Mouse (Mus musculus) hindbrain, postnatal 0 days (tissue): ENCODE measurements around the gene Kcnip4. TPM values are rescaled to one million over a fixed set of nuclear protein-coding genes. Genes with fewer than 3 reads are reported as not detected.
A peak's percentile ranks its signal among the peaks of the same experiment; 100 is the strongest.

Experiments used
- ATAC-seq: fragments of 200-750 bp; cut with Nextera tagmentation; 2 replicates; pipeline ENCODE4 v1.8.0; 2017; ENCODE audit warnings: mild to moderate bottlenecking, moderate TSS enrichment, moderate library complexity
- DNase-seq: peaks from one replicate; pipeline ENCODE4 v3.0.0-alpha.2; 2015; ENCODE audit warnings: low spot score
- H3K27ac ChIP-seq: fragments of 300-500 bp; sonication (generic); 2 replicates; pipeline ENCODE4 v1.5.1; 2014; ENCODE audit warnings: mild to moderate bottlenecking
- H3K27me3 ChIP-seq: fragments of 300-500 bp; sonication (generic); 2 replicates; pipeline ENCODE4 v1.6.1; 2014; ENCODE audit warnings: low read length, mixed read lengths; ENCODE audit not compliant: insufficient read depth
- H3K36me3 ChIP-seq: fragments of 300-500 bp; sonication (generic); 2 replicates; pipeline ENCODE4 v1.6.1; 2014; ENCODE audit warnings: low read length, mixed read lengths; ENCODE audit not compliant: insufficient read depth
- H3K4me1 ChIP-seq: fragments of 300-500 bp; sonication (generic); 2 replicates; pipeline ENCODE4 v1.6.1; 2014; ENCODE audit warnings: antibody characterized with exemption, low read length, mixed read lengths; ENCODE audit not compliant: insufficient read depth
- H3K4me2 ChIP-seq: fragments of 300-500 bp; sonication (generic); 2 replicates; pipeline ENCODE4 v1.6.1; 2014; ENCODE audit warnings: low read depth, mild to moderate bottlenecking, low read length, moderate library complexity, mixed read lengths
- H3K4me3 ChIP-seq: fragments of 300-500 bp; sonication (generic); 2 replicates; pipeline ENCODE4 v1.5.1; 2014; ENCODE audit warnings: low read length
- H3K9ac ChIP-seq: fragments of 300-500 bp; sonication (generic); replicated peaks from 2 replicates; pipeline ENCODE4 v1.6.1; 2014; ENCODE audit warnings: mild to moderate bottlenecking, low read length, moderate library complexity, mixed read lengths
- H3K9me3 ChIP-seq: fragments of 300-500 bp; sonication (generic); 2 replicates; pipeline ENCODE4 v1.6.1; 2016; ENCODE audit warnings: low read length, mixed read lengths
- CTCF ChIP-seq: IDR thresholded peaks from 2 replicates; pipeline ENCODE4 v1.5.1; 2016; ENCODE audit warnings: antibody characterized with exemption, control low read depth, low read depth
- WGBS: fragments of 180-500 bp; shearing (Covaris S2); extraction: QIAGEN DNeasy Blood & Tissue Kit; methylation state at CpG from one replicate; pipeline ENCODE4 v1.1.7; 2014; 5-methylcytosine and 5-hydroxymethylcytosine counted together
- polyA plus RNA-seq: library from polyadenylated mRNA; unstranded; fragments of >200 nt; fragmentation: Nextera tagmentation; extraction: Ambion mirVana; gene quantifications from 2 replicates; pipeline ENCODE4 v1.2.1, GENCODE M21; 2015
- total RNA-seq: library from RNA; depleted of rRNA; stranded (reverse); fragments of >200 nt; gene quantifications from 2 replicates; pipeline ENCODE4 v1.2.3, GENCODE M21; 2014

Kcnip4 gene
- total and polyA plus RNA-seq, 2 experiments from 2014 or later, result 12.3 to 24.4 TPM

- Histone ChIP-seq H3K27me3 (no peaks in the 10 kb centered on the region), H3K9me3 (no peaks in the 10 kb centered on the region), H3K4me3 (no peak overlapping the region), H3K27ac (no peak overlapping the region), H3K4me1 (no peaks in the 10 kb centered on the region), H3K36me3 (no peaks in the 10 kb centered on the region), H3K4me2 (no peak overlapping the region), H3K9ac (no peak overlapping the region)
- no peak for DNase-seq
- no peak for ATAC-seq
- TF ChIP-seq CTCF, result no peak
These were observed 73.4 kb downstream of the Kcnip4 start for GRCm38 (mm10) chr5:49451295-49451694.

DNA sequence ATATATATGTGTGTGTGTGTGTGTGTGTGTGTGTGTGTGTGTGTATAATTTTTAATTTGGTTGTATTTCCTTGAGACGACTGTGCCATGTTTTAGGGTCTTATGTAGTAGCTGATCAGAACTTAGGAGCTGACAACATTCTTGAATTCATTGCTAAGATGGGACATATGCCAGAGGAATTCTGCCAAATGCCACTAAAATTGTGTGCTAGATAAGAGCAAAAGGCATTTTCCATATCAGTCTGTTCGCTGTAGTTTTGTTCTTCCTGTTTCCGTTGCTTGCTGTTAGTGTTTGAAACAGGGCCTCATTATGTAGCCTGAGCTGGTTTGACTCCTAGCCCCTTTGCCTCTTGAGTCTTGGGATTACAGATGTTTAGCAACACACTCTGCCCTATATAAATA lies 73.8 kb downstream of the Kcnip4 start:
- no peak for DNase-seq
- no peaks in the 10 kb centered on the region for H3K4me1 ChIP-seq

DNA sequence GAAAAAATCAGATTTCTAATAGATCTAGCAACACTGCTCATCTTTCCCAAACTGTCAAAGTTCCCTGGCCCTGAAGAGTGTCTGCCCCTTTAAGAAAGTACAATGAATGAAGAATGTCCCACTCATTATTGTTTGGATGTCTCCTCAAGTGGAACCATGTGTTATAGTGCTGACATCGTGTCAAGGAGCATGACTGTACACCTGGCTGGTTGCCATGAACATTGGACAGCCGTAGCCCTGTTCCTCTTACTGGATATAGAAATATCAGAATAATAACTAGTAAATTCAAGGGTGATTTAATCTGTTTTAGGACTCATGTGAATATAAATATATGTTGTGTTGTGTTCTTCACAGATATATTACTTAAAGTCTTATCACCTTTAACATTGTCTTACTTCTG lies 87.5 kb downstream of the Kcnip4 start:
- no peak for TF ChIP-seq CTCF
- DNase-seq, result no peak

More for the DNA sequence above, 73.8 kb downstream of the Kcnip4 start:
- H3K27me3 ChIP-seq, result no peaks in the 10 kb centered on the region
- no peaks in the 10 kb centered on the region for H3K9me3 ChIP-seq
- H3K4me3 ChIP-seq, result no peak overlapping the region
- ATAC-seq, result no peak
- H3K4me2 ChIP-seq, result no peak overlapping the region
- TF ChIP-seq CTCF, result no peak
- WGBS, result 79% methylated on average over 3 of the region's 3 CpGs
- H3K27ac ChIP-seq, result no peak overlapping the region
- H3K9ac ChIP-seq, result no peak overlapping the region
- H3K36me3 ChIP-seq, result no peaks in the 10 kb centered on the region

GRCm38 (mm10) chr5:49427689-49428088 lies 97.0 kb downstream of the Kcnip4 start:
- Histone ChIP-seq H3K27ac (no peak overlapping the region), H3K9ac (no peak overlapping the region), H3K9me3 (no peaks in the 10 kb centered on the region), H3K4me2 (no peak overlapping the region), H3K36me3 (no peaks in the 10 kb centered on the region), H3K27me3 (no peaks in the 10 kb centered on the region), H3K4me1 (no peaks in the 10 kb centered on the region), H3K4me3 (no peak overlapping the region)
- ATAC-seq, result no peak
- no peak for DNase-seq
- TF ChIP-seq CTCF, result no peak

More for the DNA sequence above, 87.5 kb downstream of the Kcnip4 start:
- no peak overlapping the region for H3K4me3 ChIP-seq
- H3K9ac ChIP-seq, result no peak overlapping the region
- no peak overlapping the region for H3K27ac ChIP-seq
- H3K4me2 ChIP-seq, result no peak overlapping the region
- ATAC-seq, result no peak
- no peaks in the 10 kb centered on the region for H3K27me3 ChIP-seq
- no peaks in the 10 kb centered on the region for H3K4me1 ChIP-seq
- no peaks in the 10 kb centered on the region for H3K36me3 ChIP-seq
- WGBS, result 42% methylated on average over 2 of the region's 2 CpGs
- H3K9me3 ChIP-seq, result no peaks in the 10 kb centered on the region

GRCm38 (mm10) chr5:49419707-49420106 lies 105.0 kb downstream of the Kcnip4 start:
- H3K4me1 ChIP-seq, result no peaks in the 10 kb centered on the region
- no peak for TF ChIP-seq CTCF
- no peaks in the 10 kb centered on the region for H3K36me3 ChIP-seq
- H3K4me3 ChIP-seq, result no peak overlapping the region
- H3K9ac ChIP-seq, result no peak overlapping the region
- no peak overlapping the region for H3K4me2 ChIP-seq
- H3K27me3 ChIP-seq, result no peaks in the 10 kb centered on the region
- no peak overlapping the region for H3K27ac ChIP-seq
- no peaks in the 10 kb centered on the region for H3K9me3 ChIP-seq
- no peak for DNase-seq
- ATAC-seq, result no peak

GRCm38 (mm10) chr5:49408351-49408750 lies 116.4 kb downstream of the Kcnip4 start:
- Histone ChIP-seq H3K4me1 (no peaks in the 10 kb centered on the region), H3K4me3 (no peak overlapping the region), H3K27ac (no peak overlapping the region), H3K36me3 (no peaks in the 10 kb centered on the region), H3K27me3 (no peaks in the 10 kb centered on the region), H3K9me3 (no peaks in the 10 kb centered on the region), H3K9ac (no peak overlapping the region), H3K4me2 (no peak overlapping the region)
- ATAC-seq (no peak), DNase-seq (no peak)
- WGBS, result 41% methylated on average over 1 of the region's 1 CpGs
- no peak for TF ChIP-seq CTCF

DNA sequence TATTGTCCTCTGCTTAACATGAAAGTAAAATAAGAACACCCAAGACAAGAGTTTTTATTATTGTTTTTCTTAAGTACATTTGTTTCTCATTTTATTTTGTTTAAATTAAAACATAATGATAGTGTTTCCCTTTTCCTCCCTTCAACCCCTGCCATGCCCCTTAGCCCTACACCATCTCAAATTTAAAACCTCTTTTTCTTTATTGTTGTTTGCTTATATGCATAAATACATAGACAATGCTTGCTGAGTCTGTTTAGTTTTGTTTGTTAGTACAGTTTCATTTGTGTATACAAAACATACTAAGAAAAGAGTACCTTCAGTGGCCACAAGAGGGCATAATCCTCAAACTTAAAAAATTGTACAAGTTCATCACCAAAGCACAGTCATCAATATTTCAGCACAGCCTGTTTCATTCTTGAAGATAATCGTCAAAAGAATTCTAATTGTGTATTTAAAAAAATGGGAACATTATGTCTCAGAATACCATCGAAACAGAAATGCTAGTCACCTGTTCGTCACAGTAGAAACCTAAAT lies 154.1 kb downstream of the Kcnip4 start:
- peak; percentile 88 for DNase-seq
- Histone ChIP-seq H3K4me1 (no peaks in the 10 kb centered on the region), H3K27me3 (no peaks in the 10 kb centered on the region), H3K27ac (no peak overlapping the region), H3K36me3 (no peaks in the 10 kb centered on the region), H3K9me3 (no peaks in the 10 kb centered on the region), H3K9ac (no peak overlapping the region), H3K4me3 (no peak overlapping the region), H3K4me2 (no peak overlapping the region)
- TF ChIP-seq CTCF, result peak; percentile 74
- ATAC-seq, result no peak
- WGBS, result 38% methylated on average over 3 of the region's 3 CpGs
